Mouse (Mus musculus) bone marrow macrophage, adult 2 months (primary cell): Measurements from ENCODE around the gene Cbx3.

Experiments used
- CTCF ChIP-seq: IDR thresholded peaks from 2 replicates; pipeline ENCODE4 v1.5.1; 2012; ENCODE audit warnings: low read depth, mild to moderate bottlenecking, low read length, moderate library complexity
- POLR2A ChIP-seq: IDR thresholded peaks from 2 replicates; pipeline ENCODE4 v1.6.1; 2012; ENCODE audit warnings: mild to moderate bottlenecking, low read depth, low read length, borderline replicate concordance

- no peak for TF ChIP-seq CTCF
- no peak for TF ChIP-seq POLR2A
These were observed 11.2 kb upstream of the Cbx3 start for GRCm38 (mm10) chr6:51458925-51459312.
